Mouse (Mus musculus) stomach, postnatal 0 days (tissue): ENCODE data around the gene Klf17.

Source experiments
- CTCF ChIP-seq: IDR thresholded peaks from 2 replicates; pipeline ENCODE4 v1.5.1; 2016; ENCODE audit warnings: antibody characterized with exemption, low read depth, mild to moderate bottlenecking, moderate library complexity
- EP300 ChIP-seq: optimal IDR thresholded peaks from 2 replicates; pipeline ENCODE3; 2016; ENCODE audit warnings: antibody characterized with exemption

- TF ChIP-seq CTCF (no peak), EP300 (no peak)
These were observed 51.9 kb downstream of the Klf17 start for GRCm38 (mm10) chr4:117713303-117714098.
